Mouse (Mus musculus): ENCODE measurements at regions not wholly inside any gene's neighbourhood (a gene's known extent, or its start where the extent isn't known, plus 50 kb on each side); places are given as distances from the start of the nearest gene placed in this dataset.

- TF ChIP-seq CTCF (IDR thresholded peaks at IDR 0.05; ENCODE audit: borderline replicate concordance, control insufficient read depth, extremely low read depth, insufficient read depth, low read length, poor library complexity) (no peak), POLR2A (IDR thresholded peaks at IDR 0.05; ENCODE audit: control insufficient read depth, extremely low read depth, insufficient read depth, low read length, poor library complexity) (no peak)
Measured at GRCm38 (mm10) chr3:115575371-115575770, 139.5 kb downstream of the S1pr1 start.
